Mouse (Mus musculus) midbrain, embryonic 14.5 days (tissue): ENCODE results near the gene Fam196a. TPM values are rescaled to one million over a fixed set of nuclear protein-coding genes. Genes with fewer than 3 reads are reported as not detected.

Experiments
- ATAC-seq: fragments of 200-750 bp; cut with Nextera tagmentation; 2 replicates; pipeline ENCODE4 v1.8.0; 2017; ENCODE audit warnings: moderate number of reproducible peaks, moderate library complexity; ENCODE audit not compliant: low FRiP score, low TSS enrichment
- DNase-seq: peaks from one replicate; pipeline ENCODE4 v3.0.0-alpha.2; 2015
- H3K27ac ChIP-seq: fragments of 300-500 bp; sonication (generic); replicated peaks from 2 replicates; pipeline ENCODE4 v1.5.1; 2014; ENCODE audit warnings: mild to moderate bottlenecking, low read depth, low read length, moderate library complexity
- H3K27me3 ChIP-seq: fragments of 300-500 bp; sonication (generic); 2 replicates; pipeline ENCODE4 v1.6.1; 2014; ENCODE audit warnings: low read length, control low read depth, mixed read lengths; ENCODE audit not compliant: control insufficient read depth, insufficient read depth
- H3K36me3 ChIP-seq: fragments of 300-500 bp; sonication (generic); 2 replicates; pipeline ENCODE4 v1.6.1; 2014; ENCODE audit warnings: low read length, control low read depth; ENCODE audit not compliant: control insufficient read depth, insufficient read depth
- H3K4me1 ChIP-seq: fragments of 300-500 bp; sonication (generic); 2 replicates; pipeline ENCODE4 v1.6.1; 2014; ENCODE audit warnings: mild to moderate bottlenecking, antibody characterized with exemption, low read length, control low read depth; ENCODE audit not compliant: control insufficient read depth, insufficient read depth
- H3K4me2 ChIP-seq: fragments of 300-500 bp; sonication (generic); 2 replicates; pipeline ENCODE4 v1.6.1; 2014; ENCODE audit warnings: mild to moderate bottlenecking, low read length, moderate library complexity
- H3K4me3 ChIP-seq: fragments of 300-500 bp; sonication (generic); replicated peaks from 2 replicates; pipeline ENCODE4 v1.5.1; 2014; ENCODE audit warnings: low read depth, low read length
- H3K9ac ChIP-seq: fragments of 300-500 bp; sonication (generic); replicated peaks from 2 replicates; pipeline ENCODE4 v1.6.1; 2014; ENCODE audit warnings: mild to moderate bottlenecking, low read length, moderate library complexity
- H3K9me3 ChIP-seq: fragments of 300-500 bp; sonication (generic); 2 replicates; pipeline ENCODE4 v1.6.1; 2016; ENCODE audit warnings: low read length, control low read depth, mixed read lengths; ENCODE audit not compliant: control insufficient read depth
- WGBS: fragments of 180-500 bp; shearing (Covaris S2); extraction: QIAGEN DNeasy Blood & Tissue Kit; methylation state at CpG from one replicate; pipeline ENCODE4 v1.1.7; 2014; 5-methylcytosine and 5-hydroxymethylcytosine counted together
- polyA plus RNA-seq: library from polyadenylated mRNA; unstranded; fragments of >200 nt; fragmentation: Nextera tagmentation; extraction: Ambion mirVana; gene quantifications from 2 replicates; pipeline ENCODE4 v1.2.1, GENCODE M21; 2014

The Fam196a gene
- polyA plus RNA-seq, 1 experiment from 2014 or later = 13.1 TPM

DNA sequence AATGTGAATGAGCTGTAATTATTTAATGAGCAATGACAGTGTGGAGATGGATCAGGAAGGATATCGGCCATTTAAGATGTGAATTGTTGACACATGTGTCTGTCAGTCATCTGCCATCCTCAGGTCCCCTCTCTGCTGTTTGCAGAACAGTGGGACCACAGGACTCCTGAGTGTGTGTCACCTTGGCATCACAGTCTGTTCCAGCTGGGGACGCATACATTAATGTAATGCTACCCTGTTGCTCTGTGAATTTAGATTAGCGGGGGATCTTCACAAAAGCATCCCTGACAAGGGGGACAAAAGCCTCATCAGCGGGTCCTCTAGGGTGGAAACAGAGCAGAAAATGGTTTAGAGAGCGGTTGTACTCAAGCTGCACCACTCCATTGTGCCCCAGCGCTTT lies 59.2 kb downstream of the Fam196a start:
- no peak overlapping the region for H3K9ac ChIP-seq
- ATAC-seq (peak; percentile 11; the same call in 1 of the 2 replicates), DNase-seq (peak; percentile 43)

DNA sequence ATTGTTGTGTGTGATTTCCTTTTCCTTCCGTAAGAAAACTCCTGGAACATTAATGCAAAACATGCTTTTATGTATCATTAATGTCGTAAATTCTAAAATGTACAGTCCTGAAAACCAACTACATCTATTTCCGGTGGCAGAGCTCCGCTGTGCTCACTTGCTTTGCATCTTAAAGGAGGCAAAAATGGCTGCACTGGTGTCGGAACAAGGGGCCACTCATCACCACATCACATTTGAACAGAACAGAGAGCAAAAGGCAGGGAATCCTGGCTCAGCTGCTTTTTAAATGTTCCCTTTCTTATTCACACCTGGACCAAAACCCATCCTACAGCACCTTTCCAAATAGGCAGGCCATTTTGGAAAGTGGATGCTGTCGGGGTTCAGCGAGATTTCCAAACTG lies 65.2 kb downstream of the Fam196a start:
- no peak overlapping the region for H3K27ac ChIP-seq
- no peaks in the 10 kb centered on the region for H3K4me1 ChIP-seq
- H3K4me2 ChIP-seq = no peak overlapping the region
- no peak overlapping the region for H3K9ac ChIP-seq
- 95% methylated on average over 7 of the region's 7 CpGs for WGBS
- H3K27me3 ChIP-seq = no peaks in the 10 kb centered on the region
- no peak overlapping the region for H3K4me3 ChIP-seq
- H3K36me3 ChIP-seq = no peaks in the 10 kb centered on the region
- no peaks in the 10 kb centered on the region for H3K9me3 ChIP-seq
- ATAC-seq = no peak
- DNase-seq = no peak

More for the DNA sequence above, 59.2 kb downstream of the Fam196a start:
- Histone ChIP-seq H3K27ac (no peak overlapping the region), H3K27me3 (no peaks in the 10 kb centered on the region), H3K9me3 (no peaks in the 10 kb centered on the region), H3K4me2 (no peak overlapping the region), H3K4me3 (no peak overlapping the region), H3K4me1 (peaks cover 12% of the 10 kb centered on the region), H3K36me3 (no peaks in the 10 kb centered on the region)
- 7% methylated on average over 6 of the region's 6 CpGs for WGBS

DNA sequence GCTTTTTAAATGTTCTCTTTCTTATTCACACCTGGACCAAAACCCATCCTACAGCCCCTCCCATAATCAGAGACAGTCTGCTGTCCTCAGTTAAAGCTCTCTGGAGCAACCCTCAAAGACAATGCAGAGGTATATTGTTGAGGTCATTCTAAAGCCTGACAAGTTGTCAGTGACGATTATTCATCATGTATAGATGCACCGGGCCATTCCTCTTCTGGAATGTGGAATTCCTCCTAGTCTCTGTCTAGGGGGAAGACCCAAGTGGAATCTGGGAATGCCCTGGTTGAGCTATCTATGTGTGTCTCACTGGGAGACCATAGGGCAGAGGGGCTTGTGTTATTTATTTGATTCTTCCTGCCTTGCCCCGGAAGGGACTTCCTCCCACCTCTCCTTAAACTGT lies 65.7 kb downstream of the Fam196a start:
- DNase-seq (no peak), ATAC-seq (no peak)

DNA sequence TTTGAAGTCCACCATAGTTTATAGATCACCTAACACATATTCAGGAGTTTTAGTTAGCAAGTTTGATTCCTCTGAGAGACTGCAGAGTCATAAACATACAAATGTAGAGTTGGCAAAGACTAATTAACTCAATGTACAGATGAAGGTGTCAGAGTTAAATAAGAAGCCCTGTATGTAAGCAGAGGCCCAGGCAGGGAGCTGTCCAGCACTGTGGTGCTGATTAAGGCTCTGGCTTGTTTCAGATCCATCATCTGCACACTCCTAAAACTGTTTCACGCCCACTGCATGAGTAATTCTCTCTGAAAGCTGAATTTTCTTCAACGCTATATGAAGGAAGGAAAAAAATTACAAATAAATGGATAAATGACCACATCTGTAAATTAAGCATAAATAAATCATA lies 74.1 kb downstream of the Fam196a start:
- no peaks in the 10 kb centered on the region for H3K27me3 ChIP-seq
- peak; percentile 53 for DNase-seq
- no peaks in the 10 kb centered on the region for H3K9me3 ChIP-seq
- H3K4me3 ChIP-seq = no peak overlapping the region
- H3K27ac ChIP-seq = no peak overlapping the region
- no peak overlapping the region for H3K4me2 ChIP-seq
- no peak for ATAC-seq
- 0 out of 2 replicates have a peak, but pooled peaks cover 3% of the 10 kb centered on the region for H3K4me1 ChIP-seq
- H3K36me3 ChIP-seq = no peaks in the 10 kb centered on the region
- WGBS = 82% methylated on average over 2 of the region's 2 CpGs
- no peak overlapping the region for H3K9ac ChIP-seq

More for the DNA sequence above, 65.7 kb downstream of the Fam196a start:
- 78% methylated on average over 3 of the region's 3 CpGs for WGBS
- Histone ChIP-seq H3K36me3 (no peaks in the 10 kb centered on the region), H3K9me3 (no peaks in the 10 kb centered on the region), H3K27me3 (no peaks in the 10 kb centered on the region), H3K4me1 (no peaks in the 10 kb centered on the region), H3K27ac (no peak overlapping the region), H3K4me2 (no peak overlapping the region), H3K9ac (no peak overlapping the region), H3K4me3 (no peak overlapping the region)

DNA sequence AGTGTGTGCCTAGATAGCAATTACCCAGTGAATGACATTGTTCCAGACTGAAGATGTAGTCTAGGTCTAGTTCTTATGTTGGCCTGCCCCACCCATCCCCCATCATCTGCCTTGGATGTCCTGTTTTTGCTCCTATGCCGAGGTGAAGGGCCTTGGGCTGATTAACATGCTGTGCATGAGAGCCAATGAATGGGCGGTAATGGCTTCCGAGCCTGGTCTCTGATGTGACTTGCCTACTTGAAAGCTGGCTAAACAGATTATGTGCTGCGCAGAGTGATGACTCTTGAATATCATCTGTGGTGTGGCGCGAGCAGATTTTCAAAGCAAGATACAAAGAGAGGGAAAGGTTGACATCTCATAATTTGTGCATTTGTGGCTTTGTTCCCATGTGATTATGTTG lies 76.2 kb downstream of the Fam196a start:
- no peaks in the 10 kb centered on the region for H3K27me3 ChIP-seq
- H3K36me3 ChIP-seq = no peaks in the 10 kb centered on the region
- 0 out of 2 replicates have a peak, but pooled peaks cover 3% of the 10 kb centered on the region for H3K4me1 ChIP-seq
- no peak overlapping the region for H3K4me2 ChIP-seq
- no peak overlapping the region for H3K4me3 ChIP-seq
- ATAC-seq (no peak), DNase-seq (peak; percentile 56)
- no peak overlapping the region for H3K9ac ChIP-seq
- no peaks in the 10 kb centered on the region for H3K9me3 ChIP-seq
- WGBS = 40% methylated on average over 6 of the region's 6 CpGs
- H3K27ac ChIP-seq = no peak overlapping the region

DNA sequence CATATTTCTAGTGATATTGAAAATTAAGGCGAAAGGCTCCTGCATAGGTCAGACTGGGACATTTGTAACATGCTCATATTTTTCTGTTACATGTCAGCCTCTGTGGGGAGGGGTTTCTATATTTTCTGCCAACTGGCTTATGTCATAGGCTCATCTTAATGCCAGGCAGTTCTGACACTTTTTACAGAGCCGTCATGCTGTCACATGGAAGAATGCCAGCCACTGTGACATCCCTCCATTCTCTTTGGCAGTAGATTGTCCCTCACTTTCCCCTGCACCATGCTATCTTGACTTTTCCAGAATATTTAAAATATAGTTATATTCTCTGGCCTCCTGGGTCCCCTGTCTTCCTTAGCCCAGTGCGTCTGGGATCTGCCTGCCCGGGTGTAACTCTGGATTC lies 95.5 kb downstream of the Fam196a start:
- H3K9me3 ChIP-seq = no peaks in the 10 kb centered on the region
- no peak overlapping the region for H3K4me2 ChIP-seq
- ATAC-seq = no peak
- H3K27me3 ChIP-seq = no peaks in the 10 kb centered on the region
- H3K4me3 ChIP-seq = no peak overlapping the region
- H3K36me3 ChIP-seq = no peaks in the 10 kb centered on the region
- no peak for DNase-seq
- 94% methylated on average over 4 of the region's 4 CpGs for WGBS
- no peak overlapping the region for H3K27ac ChIP-seq
- no peak overlapping the region for H3K9ac ChIP-seq
- H3K4me1 ChIP-seq = no peaks in the 10 kb centered on the region

DNA sequence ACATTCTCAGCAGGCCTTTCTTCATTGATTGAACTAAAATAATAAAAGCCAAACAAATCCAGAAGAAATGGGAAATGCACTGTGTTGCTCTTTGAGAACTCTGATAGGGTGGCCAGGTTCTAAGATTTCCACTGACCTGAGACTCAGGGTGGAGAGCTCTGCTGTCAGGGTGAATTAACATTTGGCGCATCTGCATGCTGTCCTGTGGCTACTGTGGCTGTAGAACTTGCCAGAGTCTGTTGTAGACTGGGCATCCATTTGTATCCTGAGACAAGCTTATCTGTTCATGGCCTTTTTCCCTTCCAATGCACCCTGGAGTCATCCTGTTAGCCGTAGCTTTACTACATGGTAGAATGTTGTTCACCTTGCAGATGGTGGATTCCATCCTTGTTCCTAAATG lies 98.2 kb downstream of the Fam196a start:
- Histone ChIP-seq H3K4me2 (no peak overlapping the region), H3K27ac (no peak overlapping the region), H3K36me3 (no peaks in the 10 kb centered on the region), H3K27me3 (no peaks in the 10 kb centered on the region), H3K4me1 (no peaks in the 10 kb centered on the region), H3K9ac (no peak overlapping the region), H3K4me3 (no peak overlapping the region), H3K9me3 (no peaks in the 10 kb centered on the region)
- DNase-seq (no peak), ATAC-seq (no peak)
- WGBS = 95% methylated on average over 2 of the region's 2 CpGs
